Mouse (Mus musculus) cerebellum, adult 8-10 months (tissue): ENCODE data around the gene Tmtc1.

Source experiments
- DNase-seq: peaks from one replicate; pipeline ENCODE4 v3.0.0; 2022

Gene Tmtc1

DNA sequence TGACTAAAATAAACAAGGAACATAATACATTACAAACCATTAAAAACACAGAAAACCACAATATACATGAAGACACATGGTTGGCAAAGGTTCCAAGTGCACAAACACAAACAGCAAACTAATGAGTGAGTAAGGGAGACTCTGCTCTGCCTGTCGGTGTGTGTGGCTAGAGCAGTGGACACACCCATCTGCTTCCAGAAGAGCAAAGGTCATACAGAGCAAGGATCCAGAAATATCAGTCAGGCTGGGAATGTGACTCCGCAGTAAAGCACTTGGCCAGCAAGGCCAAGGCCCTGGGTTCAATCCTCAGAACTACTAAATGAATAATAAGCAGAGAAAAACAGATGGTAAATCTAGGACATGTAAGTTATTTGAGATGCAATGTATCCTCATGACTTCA, 27.6 kb downstream of the Tmtc1 start:
- DNase-seq: no peak

GRCm38 (mm10) chr6:148413638-148414037, 30.6 kb downstream of the Tmtc1 start:
- DNase-seq: no peak

GRCm38 (mm10) chr6:148406792-148407490, 37.2 kb downstream of the Tmtc1 start:
- DNase-seq: no peak

- no peak for DNase-seq
These were observed 38.6 kb downstream of the Tmtc1 start for GRCm38 (mm10) chr6:148405599-148405998.

- no peak for DNase-seq
These were observed 39.7 kb downstream of the Tmtc1 start for GRCm38 (mm10) chr6:148404500-148404899.

GRCm38 (mm10) chr6:148403761-148404160, 40.4 kb downstream of the Tmtc1 start:
- no peak for DNase-seq

DNA sequence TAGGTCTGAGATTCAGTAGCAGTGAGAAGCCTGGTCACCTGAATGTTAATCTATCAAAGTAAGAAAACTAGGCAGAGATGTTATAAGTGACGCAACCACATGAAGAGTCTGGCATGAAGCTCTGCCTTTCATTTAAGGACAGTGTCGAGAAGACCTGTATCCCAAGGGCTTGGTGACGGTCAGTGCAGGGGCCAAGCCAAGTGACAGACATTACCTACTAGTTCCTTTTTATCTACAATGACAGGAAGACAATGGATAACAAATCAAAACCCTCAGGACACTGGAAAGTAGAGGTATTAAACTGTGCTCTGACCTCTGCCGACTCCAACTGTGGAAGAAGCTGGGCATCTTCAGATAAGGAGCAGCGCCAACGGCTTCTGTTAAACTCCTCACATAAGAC, 43.2 kb downstream of the Tmtc1 start:
- DNase-seq: no peak

DNA sequence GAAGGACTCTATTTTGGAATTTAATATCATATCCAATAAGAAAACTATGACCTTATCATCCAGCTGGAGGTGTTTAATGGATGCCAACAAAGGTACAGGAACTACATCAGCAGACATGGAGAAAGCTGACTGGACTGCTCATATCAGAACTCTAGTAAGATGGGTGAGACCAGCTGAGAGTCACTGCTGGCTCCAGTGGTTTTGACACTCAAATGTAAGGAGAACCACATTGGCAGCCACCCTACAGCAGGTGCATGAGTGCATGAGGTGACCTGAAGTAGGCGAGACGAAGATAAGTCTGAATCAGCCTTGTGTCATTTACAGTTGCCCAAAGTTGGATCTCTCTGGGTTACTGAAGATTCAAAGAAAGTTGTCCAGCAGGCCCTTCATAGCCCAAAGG, 44.6 kb downstream of the Tmtc1 start:
- no peak for DNase-seq

DNA sequence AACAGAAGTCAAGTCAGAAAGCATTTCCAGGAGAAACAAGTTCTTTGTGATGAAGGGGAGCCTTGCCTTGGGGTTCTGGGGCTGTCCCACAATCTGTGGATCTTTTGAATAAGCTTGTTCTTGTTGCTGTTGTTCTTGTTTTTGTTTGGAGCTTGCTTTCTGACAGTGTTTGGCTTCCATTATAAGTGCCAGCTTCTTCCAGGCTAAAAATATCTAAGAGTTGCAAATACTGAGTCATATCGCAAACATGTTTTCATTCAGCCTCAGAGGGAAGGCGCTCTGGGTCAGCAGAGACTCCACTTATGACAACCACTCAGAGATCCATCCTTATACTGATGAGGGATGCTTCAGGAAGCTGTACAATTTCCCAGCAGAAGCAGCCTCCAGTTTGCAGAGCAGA, 45.3 kb downstream of the Tmtc1 start:
- no peak for DNase-seq

GRCm38 (mm10) chr6:148397270-148397669, 46.9 kb downstream of the Tmtc1 start:
- no peak for DNase-seq

GRCm38 (mm10) chr6:148395272-148395671, 48.9 kb downstream of the Tmtc1 start:
- no peak for DNase-seq

GRCm38 (mm10) chr6:148394294-148394693, 49.9 kb downstream of the Tmtc1 start:
- DNase-seq: no peak

DNA sequence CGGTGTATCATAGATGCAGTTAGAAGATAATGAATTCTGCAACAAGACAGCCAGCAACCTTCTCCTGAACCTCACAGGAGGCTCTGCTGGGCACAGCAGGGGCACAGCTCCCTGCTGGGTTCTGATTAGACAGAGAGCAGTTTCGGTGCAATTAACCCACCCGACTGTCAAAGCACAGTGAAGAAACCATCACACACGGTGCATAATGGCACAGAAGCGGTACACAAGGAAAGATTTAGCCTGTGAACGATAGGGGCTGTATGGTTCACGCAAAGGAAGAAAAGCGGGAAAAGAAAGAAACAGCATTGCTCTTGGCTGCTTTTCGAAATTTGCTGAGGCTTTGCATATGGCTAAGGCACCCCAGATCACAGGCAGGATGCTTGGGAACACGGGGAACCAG, 52.0 kb downstream of the Tmtc1 start:
- DNase-seq: no peak

DNA sequence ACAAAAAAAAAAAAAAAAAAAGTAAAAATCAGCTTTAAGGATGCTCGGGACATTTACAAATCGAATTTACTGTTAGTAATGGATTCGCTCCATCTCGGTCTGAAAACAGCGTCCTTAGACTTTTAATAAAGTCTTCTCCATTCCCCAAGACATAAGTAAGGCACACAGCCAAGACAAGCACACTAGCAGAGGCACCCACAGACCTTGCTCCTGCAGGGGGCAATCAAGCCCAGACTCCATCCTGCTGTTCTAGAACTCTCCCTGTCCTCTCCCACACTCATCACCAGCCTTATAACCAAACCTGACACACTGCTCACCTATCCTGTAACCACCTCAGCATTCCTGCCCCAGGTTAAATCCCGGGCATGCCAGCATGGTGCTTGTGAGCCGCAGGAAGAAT, 52.9 kb downstream of the Tmtc1 start:
- DNase-seq: no peak

GRCm38 (mm10) chr6:148390630-148391276, 53.4 kb downstream of the Tmtc1 start:
- DNase-seq: no peak

DNA sequence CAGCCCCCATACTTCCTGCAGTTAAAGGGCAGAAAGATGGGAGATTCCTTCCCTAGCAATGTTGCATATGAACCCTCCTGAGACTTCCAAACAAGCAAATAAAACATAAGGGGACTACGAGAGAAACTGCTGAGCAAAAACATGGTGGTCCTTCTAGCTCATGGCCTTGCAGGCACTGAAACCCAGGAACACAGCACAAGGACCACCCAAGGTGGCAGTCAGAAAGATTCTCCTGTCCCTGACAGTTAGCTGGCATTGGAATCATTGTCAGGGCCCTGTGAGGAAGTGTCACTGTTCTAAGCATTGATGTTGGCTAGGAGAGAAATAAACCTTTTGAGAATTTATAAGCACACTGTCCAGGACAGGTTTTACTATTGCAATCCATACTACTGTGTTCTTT, 56.2 kb downstream of the Tmtc1 start:
- no peak for DNase-seq

DNA sequence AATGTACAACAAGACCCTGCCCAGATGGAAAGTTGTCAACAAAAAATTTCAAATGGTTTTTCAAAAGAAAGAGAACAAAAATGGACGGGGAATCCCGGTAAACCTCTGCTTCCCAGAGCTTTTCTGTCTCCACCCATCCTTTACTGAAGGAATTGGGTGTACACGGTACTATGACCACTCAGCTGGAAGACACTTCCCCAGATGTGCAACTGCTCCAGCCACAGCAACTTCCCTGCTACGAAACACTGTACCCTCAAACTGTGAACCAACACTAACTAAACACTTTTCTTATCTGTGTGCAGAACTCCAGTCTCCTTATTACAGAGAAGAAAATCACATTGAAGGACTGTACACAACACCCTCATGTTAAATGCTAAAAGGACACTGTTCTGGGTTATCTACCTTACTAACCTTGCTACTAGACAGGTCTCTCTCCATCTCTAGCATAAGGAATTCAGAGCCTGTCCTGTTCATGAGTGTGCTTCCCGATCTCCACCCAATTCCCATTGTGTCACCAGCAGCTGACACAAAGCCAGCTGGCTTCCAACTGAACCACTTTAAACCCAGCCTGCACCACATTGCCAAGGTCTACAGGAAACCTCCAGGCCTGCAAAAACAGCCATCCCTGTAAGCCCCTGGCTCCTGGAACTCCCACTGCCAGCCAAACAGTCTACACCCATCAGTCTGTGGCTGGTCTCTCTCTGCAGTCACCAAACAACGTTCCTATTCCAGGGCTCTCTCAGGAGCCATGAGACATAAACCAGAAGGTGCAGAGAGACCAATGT, 59.9 kb downstream of the Tmtc1 start:
- no peak for DNase-seq

DNA sequence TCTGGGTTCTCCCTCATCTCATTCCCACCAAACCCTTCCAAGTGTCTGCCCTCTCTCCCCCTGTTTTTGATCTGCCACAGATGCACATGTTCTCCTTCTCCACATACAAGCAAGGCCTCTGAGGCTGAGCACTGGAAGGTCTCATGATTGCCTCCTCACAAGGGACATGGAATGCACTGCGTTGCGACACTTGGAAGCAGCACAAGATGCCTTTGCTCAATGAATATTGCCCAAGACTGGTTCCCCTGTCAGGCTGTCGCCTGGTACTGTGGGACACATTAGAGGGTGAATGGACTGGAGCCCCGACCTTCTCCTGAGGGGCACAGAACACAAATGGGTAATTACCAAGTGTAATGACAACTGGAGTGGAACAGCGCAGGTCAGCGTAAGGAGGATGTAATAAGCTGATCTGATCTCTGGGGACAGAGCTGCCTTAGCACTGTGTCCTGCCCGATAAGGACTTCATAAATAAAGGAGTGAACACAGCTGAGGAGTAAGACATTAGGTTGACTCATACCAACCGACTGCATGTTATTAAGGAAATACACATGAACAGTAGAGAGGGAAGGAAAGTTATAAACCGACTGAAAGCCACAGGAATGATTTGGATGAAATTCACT, 62.9 kb downstream of the Tmtc1 start:
- no peak for DNase-seq

DNA sequence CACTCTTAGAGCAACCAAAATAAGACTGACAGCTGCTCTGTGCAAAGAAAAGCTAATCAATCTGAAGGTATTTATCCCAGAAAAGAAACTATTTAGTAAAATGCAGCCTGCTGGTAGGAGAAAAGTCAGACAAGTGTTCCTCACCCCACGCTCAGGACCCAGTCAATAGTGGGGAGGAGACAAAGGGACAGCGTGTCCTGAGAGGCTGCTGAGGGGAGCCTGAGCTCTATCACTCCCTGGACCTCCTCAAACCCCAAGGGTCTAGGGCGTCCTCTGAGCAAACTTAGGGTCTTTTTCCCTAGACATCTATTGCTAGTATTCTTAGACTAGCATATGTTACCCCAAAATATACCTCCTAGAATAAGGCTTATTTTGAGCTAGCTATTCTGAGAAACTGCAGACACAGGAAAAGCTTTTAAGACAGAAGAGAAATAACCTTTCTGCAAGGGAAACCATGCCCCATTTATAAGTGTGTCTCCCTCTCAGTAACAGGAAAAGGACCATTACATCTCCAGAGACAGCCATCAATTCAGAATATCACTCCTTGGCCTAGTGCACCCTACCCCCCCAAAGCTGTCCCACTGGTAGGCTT, 68.5 kb downstream of the Tmtc1 start:
- no peak for DNase-seq

DNA sequence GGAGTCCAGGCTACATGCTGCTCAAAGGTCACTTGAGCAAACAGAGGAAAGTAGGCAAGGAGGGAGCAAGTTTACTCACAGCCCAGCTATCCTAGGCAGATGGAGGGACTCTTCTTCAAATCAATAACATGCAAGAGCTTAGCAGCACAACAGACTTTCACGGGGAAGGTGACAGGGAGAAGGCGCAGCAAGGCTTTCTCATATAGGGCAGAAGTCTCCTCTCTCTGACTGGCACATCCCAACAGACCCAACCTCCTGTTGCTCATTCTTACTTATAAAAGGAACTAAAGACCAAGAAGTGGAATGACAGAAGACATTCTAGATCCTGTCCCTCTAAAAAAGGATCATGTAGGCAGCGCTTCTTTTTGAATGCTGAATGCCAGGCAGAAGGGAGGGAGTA, 69.2 kb downstream of the Tmtc1 start:
- DNase-seq: no peak

DNA sequence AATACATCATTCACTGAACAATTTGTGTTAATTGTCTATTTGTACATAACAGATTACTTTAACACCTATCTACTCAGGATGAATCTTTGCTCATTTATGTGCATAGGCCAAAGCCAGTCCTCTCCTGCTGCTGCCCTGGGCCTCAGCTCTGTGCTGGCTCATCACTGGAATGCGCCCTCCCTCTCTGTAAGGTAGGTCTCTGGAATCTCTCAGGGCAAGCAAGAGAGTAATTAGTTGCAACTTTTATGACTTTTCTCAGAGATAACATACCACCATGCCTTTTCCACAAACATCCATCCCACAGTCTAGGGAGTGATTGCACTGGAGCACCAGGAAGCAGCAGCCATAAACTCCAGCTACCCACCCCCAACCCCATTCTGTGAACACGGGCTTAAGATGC, 70.7 kb downstream of the Tmtc1 start:
- no peak for DNase-seq

DNA sequence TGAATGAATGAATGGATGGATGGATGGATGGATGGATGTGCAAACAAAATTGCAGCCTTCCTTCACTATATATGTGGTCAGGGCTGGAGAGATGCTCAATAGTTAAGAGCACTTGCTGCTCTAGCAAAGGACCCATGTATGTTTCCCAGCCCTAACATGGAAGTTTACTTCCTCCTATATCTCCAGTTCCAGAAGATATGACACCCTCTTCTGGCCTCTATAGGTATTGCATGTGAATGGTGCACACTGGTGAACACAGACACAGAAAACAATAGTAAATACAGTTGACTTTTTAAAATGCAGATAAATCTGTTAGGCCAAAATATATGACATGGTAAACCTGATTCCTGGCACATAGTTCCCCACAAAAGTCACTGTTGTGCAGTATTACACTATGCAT, 73.0 kb downstream of the Tmtc1 start:
- no peak for DNase-seq

DNA sequence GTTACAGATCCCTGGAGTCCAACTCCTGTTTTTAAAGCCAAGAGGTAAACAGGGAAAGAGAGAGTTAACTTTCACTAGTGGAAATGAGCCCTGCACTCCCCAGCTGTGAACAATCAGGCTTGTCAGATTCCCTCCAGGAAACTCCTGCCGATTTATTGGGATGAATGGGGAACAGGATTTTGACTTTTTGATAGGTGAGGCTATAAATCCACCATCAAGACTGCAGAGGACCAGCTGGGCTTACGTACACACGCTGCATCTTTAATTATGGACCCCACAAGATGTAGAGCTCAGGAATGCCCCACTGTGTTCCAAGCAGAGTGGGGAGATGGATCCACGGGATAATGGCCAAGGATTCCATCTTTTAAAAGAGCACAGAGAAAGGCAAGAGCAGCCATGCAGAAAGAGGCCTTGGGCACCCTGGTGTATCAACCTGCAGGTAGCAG, 77.1 kb downstream of the Tmtc1 start:
- no peak for DNase-seq
